Mouse (Mus musculus): ENCODE measurements around the gene Pitpnm3. TPM values are rescaled to one million over a fixed set of nuclear protein-coding genes. Genes with fewer than 3 reads are reported as not detected.

Gene Pitpnm3
- polyA plus RNA-seq, 1 experiment from 2014 or later: 8.5 TPM

- peak; percentile 5; the same call in 1 of the 2 replicates for ATAC-seq
Observed at GRCm38 (mm10) chr11:72042631-72043030, 92.9 kb downstream of the Pitpnm3 start.

GRCm38 (mm10) chr11:72041768-72042607 lies 93.6 kb downstream of the Pitpnm3 start, which contains the start of gene Pimreg:
Gene Pimreg, plus strand, starts transcription at chr11:72042032.
- Histone ChIP-seq H3K27ac (ENCODE audit: low read length) (no peak within 1 kb of the TSS), H3K4me2 (replicated peaks; ENCODE audit: low read depth, low read length) (peak within 1 kb of the TSS; percentile 95), H3K9me3 (ENCODE audit: low read length) (no peaks in the 10 kb centered on the region), H3K36me3 (ENCODE audit: insufficient read depth, low read length) (no peaks in the 10 kb centered on the region), H3K27me3 (replicated peaks; ENCODE audit: insufficient read depth, low read length) (no peaks in the 10 kb centered on the region), H3K9ac (replicated peaks; ENCODE audit: low read depth) (no peak within 1 kb of the TSS), H3K4me1 (ENCODE audit: insufficient read depth, low read depth, low read length) (no peaks in the 10 kb centered on the region; the same call in 1 of the 2 replicates), H3K4me3 (ENCODE audit: low read depth, low read length) (peak within 1 kb of the TSS; percentile 60)
- peak; percentile 88 for DNase-seq (ENCODE audit: low spot score)
- 1% methylated on average over 52 of the region's 52 CpGs for WGBS
- peak; percentile 58 for TF ChIP-seq CTCF (IDR thresholded peaks at IDR 0.05)
- TF ChIP-seq EP300 (IDR thresholded peaks at IDR 0.05): no peak
- ATAC-seq: peak; percentile 88

More at GRCm38 (mm10) chr11:72042631-72043030, 92.9 kb downstream of the Pitpnm3 start:
- peak overlapping the region; percentile 60 for H3K4me3 ChIP-seq (ENCODE audit: low read depth, low read length)
- no peaks in the 10 kb centered on the region; the same call in 1 of the 2 replicates for H3K4me1 ChIP-seq (ENCODE audit: insufficient read depth, low read depth, low read length)
- no peak overlapping the region for H3K27ac ChIP-seq (ENCODE audit: low read length)
- TF ChIP-seq CTCF (IDR thresholded peaks at IDR 0.05): no peak
- TF ChIP-seq EP300 (IDR thresholded peaks at IDR 0.05): no peak
- H3K36me3 ChIP-seq (ENCODE audit: insufficient read depth, low read length): no peaks in the 10 kb centered on the region
- H3K4me2 ChIP-seq (replicated peaks; ENCODE audit: low read depth, low read length): peak overlapping the region; percentile 95
- no peaks in the 10 kb centered on the region for H3K9me3 ChIP-seq (ENCODE audit: low read length)
- no peaks in the 10 kb centered on the region for H3K27me3 ChIP-seq (replicated peaks; ENCODE audit: insufficient read depth, low read length)
- WGBS: 0% methylated on average over 14 of the region's 14 CpGs
- DNase-seq (ENCODE audit: low spot score): no peak
- H3K9ac ChIP-seq (replicated peaks; ENCODE audit: low read depth): no peak overlapping the region

- H3K4me1 ChIP-seq (ENCODE audit: insufficient read depth, low read depth, low read length): no peaks in the 10 kb centered on the region; the same call in 1 of the 2 replicates
- peak overlapping the region; percentile 95 for H3K4me2 ChIP-seq (replicated peaks; ENCODE audit: low read depth, low read length)
- no peaks in the 10 kb centered on the region for H3K27me3 ChIP-seq (replicated peaks; ENCODE audit: insufficient read depth, low read length)
- H3K9me3 ChIP-seq (ENCODE audit: low read length): no peaks in the 10 kb centered on the region
- no peak for TF ChIP-seq EP300 (IDR thresholded peaks at IDR 0.05)
- TF ChIP-seq CTCF (IDR thresholded peaks at IDR 0.05): no peak
- H3K36me3 ChIP-seq (ENCODE audit: insufficient read depth, low read length): no peaks in the 10 kb centered on the region
- no peak for ATAC-seq
- H3K27ac ChIP-seq (ENCODE audit: low read length): no peak overlapping the region
- H3K4me3 ChIP-seq (ENCODE audit: low read depth, low read length): peak overlapping the region; percentile 60
- WGBS: 18% methylated on average over 6 of the region's 6 CpGs
- H3K9ac ChIP-seq (replicated peaks; ENCODE audit: low read depth): no peak overlapping the region
- no peak for DNase-seq (ENCODE audit: low spot score)
Observed at GRCm38 (mm10) chr11:72041290-72041767, 94.2 kb downstream of the Pitpnm3 start.

- H3K9me3 ChIP-seq (ENCODE audit: low read length): no peaks in the 10 kb centered on the region
- ATAC-seq (no peak), DNase-seq (ENCODE audit: low spot score) (no peak)
- H3K36me3 ChIP-seq (ENCODE audit: insufficient read depth, low read length): no peaks in the 10 kb centered on the region
- WGBS: 29% methylated on average over 16 of the region's 16 CpGs
- no peak overlapping the region for H3K27ac ChIP-seq (ENCODE audit: low read length)
- H3K4me3 ChIP-seq (ENCODE audit: low read depth, low read length): no peak overlapping the region
- no peak overlapping the region for H3K9ac ChIP-seq (replicated peaks; ENCODE audit: low read depth)
- TF ChIP-seq EP300 (IDR thresholded peaks at IDR 0.05) (no peak), CTCF (IDR thresholded peaks at IDR 0.05) (no peak)
- no peaks in the 10 kb centered on the region; the same call in 1 of the 2 replicates for H3K4me1 ChIP-seq (ENCODE audit: insufficient read depth, low read depth, low read length)
- H3K4me2 ChIP-seq (replicated peaks; ENCODE audit: low read depth, low read length): no peak overlapping the region
- no peaks in the 10 kb centered on the region for H3K27me3 ChIP-seq (replicated peaks; ENCODE audit: insufficient read depth, low read length)
Observed at GRCm38 (mm10) chr11:72039599-72040386, 95.8 kb downstream of the Pitpnm3 start.

- no peak for TF ChIP-seq EP300 (IDR thresholded peaks at IDR 0.05)
- peak; percentile 86 for TF ChIP-seq CTCF (IDR thresholded peaks at IDR 0.05)
- Histone ChIP-seq H3K9ac (replicated peaks; ENCODE audit: low read depth) (no peak overlapping the region), H3K4me1 (ENCODE audit: insufficient read depth, low read depth, low read length) (no peaks in the 10 kb centered on the region; the same call in 1 of the 2 replicates), H3K27me3 (replicated peaks; ENCODE audit: insufficient read depth, low read length) (no peaks in the 10 kb centered on the region), H3K4me2 (replicated peaks; ENCODE audit: low read depth, low read length) (no peak overlapping the region), H3K27ac (ENCODE audit: low read length) (no peak overlapping the region), H3K4me3 (ENCODE audit: low read depth, low read length) (no peak overlapping the region), H3K36me3 (ENCODE audit: insufficient read depth, low read length) (no peaks in the 10 kb centered on the region), H3K9me3 (ENCODE audit: low read length) (no peaks in the 10 kb centered on the region)
- WGBS: 2% methylated on average over 4 of the region's 4 CpGs
- ATAC-seq (no peak), DNase-seq (ENCODE audit: low spot score) (peak; percentile 66)
Observed at GRCm38 (mm10) chr11:72037996-72038395, 97.6 kb downstream of the Pitpnm3 start.

GRCm38 (mm10) chr11:72037409-72037808 lies 98.2 kb downstream of the Pitpnm3 start, which contains the start of gene Aipl1:
Gene Aipl1, minus strand, starts transcription at chr11:72037509.
- DNase-seq (ENCODE audit: low spot score) (no peak), ATAC-seq (no peak)
- no peaks in the 10 kb centered on the region for H3K36me3 ChIP-seq (ENCODE audit: insufficient read depth, low read length)
- TF ChIP-seq CTCF (IDR thresholded peaks at IDR 0.05) (no peak), EP300 (IDR thresholded peaks at IDR 0.05) (no peak)
- no peaks in the 10 kb centered on the region for H3K9me3 ChIP-seq (ENCODE audit: low read length)
- H3K9ac ChIP-seq (replicated peaks; ENCODE audit: low read depth): no peak within 1 kb of the TSS
- H3K27me3 ChIP-seq (replicated peaks; ENCODE audit: insufficient read depth, low read length): no peaks in the 10 kb centered on the region
- H3K4me1 ChIP-seq (ENCODE audit: insufficient read depth, low read depth, low read length): no peaks in the 10 kb centered on the region
- no peak within 1 kb of the TSS for H3K4me3 ChIP-seq (ENCODE audit: low read depth, low read length)
- no peak within 1 kb of the TSS for H3K4me2 ChIP-seq (replicated peaks; ENCODE audit: low read depth, low read length)
- H3K27ac ChIP-seq (ENCODE audit: low read length): no peak within 1 kb of the TSS
- 64% methylated on average over 4 of the region's 4 CpGs for WGBS

Measured in lung, postnatal 0 days (tissue).